Mouse (Mus musculus): ENCODE measurements around the gene Ssmem1. TPM values are rescaled to one million over a fixed set of nuclear protein-coding genes. Genes with fewer than 3 reads are reported as not detected.

Gene Ssmem1
- polyA plus RNA-seq, 1 experiment: 0.09 TPM

- H3K27ac ChIP-seq (ENCODE audit: insufficient read depth, low read depth, low read length): no peak overlapping the region
- no peaks in the 10 kb centered on the region for H3K4me1 ChIP-seq (ENCODE audit: control insufficient read depth, insufficient read depth, low read length)
Measured at GRCm38 (mm10) chr6:30547656-30548306, 38.1 kb downstream of the Ssmem1 start.

DNA sequence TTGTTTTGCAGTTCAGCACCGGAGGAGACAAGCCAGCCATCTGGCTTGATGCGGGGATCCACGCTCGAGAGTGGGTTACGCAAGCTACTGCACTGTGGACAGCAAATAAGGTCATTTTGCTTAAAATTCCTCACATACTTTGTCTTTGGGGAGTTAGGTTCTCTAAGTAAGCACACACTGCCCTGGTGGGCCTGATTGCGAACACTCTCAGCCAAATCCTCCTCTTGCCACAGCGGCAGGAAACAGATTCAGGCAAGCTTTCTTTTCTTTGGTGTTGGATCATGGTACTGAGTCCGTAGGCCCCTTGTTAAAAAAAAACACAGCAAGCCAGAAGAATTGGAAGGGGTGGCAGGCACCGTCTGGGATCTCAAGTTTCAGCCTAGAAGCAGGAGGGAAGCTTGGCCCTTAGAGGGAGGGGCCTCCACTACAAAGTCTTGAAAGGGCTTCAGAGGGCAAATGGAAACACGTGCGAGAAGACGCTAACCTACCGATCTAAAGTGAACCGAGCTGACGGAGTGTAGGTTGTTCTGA lies 39.6 kb downstream of the Ssmem1 start:
- Histone ChIP-seq H3K27ac (ENCODE audit: insufficient read depth, low read depth, low read length) (no peak overlapping the region), H3K4me1 (ENCODE audit: control insufficient read depth, insufficient read depth, low read length) (no peaks in the 10 kb centered on the region)

More at GRCm38 (mm10) chr6:30547656-30548306, 38.1 kb downstream of the Ssmem1 start:
- Histone ChIP-seq H3K27me3 (replicated peaks; ENCODE audit: control insufficient read depth, insufficient read depth, low read length) (no peaks in the 10 kb centered on the region; the same call in 1 of the 2 replicates), H3K4me3 (ENCODE audit: insufficient read depth, low read depth, low read length) (no peak overlapping the region), H3K36me3 (ENCODE audit: control insufficient read depth, insufficient read depth, low read length) (no peaks in the 10 kb centered on the region)
- TF ChIP-seq POLR2A (IDR thresholded peaks at IDR 0.05; ENCODE audit: low read depth, low read length) (no peak), CTCF (conservative IDR thresholded peaks at IDR 0.05; ENCODE audit: insufficient read depth, insufficient read length, low read depth, low read length) (no peak)
- WGBS: 52% methylated on average over 9 of the region's 9 CpGs
- DNase-seq: peak; percentile 37

GRCm38 (mm10) chr6:30550496-30551192 lies 41.0 kb downstream of the Ssmem1 start:
- WGBS: 81% methylated on average over 7 of the region's 7 CpGs
- no peak overlapping the region for H3K27ac ChIP-seq (ENCODE audit: insufficient read depth, low read depth, low read length)
- DNase-seq: no peak
- H3K4me1 ChIP-seq (ENCODE audit: control insufficient read depth, insufficient read depth, low read length): no peaks in the 10 kb centered on the region
- TF ChIP-seq CTCF (conservative IDR thresholded peaks at IDR 0.05; ENCODE audit: insufficient read depth, insufficient read length, low read depth, low read length) (no peak), POLR2A (IDR thresholded peaks at IDR 0.05; ENCODE audit: low read depth, low read length) (no peak)
- H3K27me3 ChIP-seq (replicated peaks; ENCODE audit: control insufficient read depth, insufficient read depth, low read length): no peaks in the 10 kb centered on the region; the same call in 1 of the 2 replicates
- no peak overlapping the region for H3K4me3 ChIP-seq (ENCODE audit: insufficient read depth, low read depth, low read length)
- no peaks in the 10 kb centered on the region for H3K36me3 ChIP-seq (ENCODE audit: control insufficient read depth, insufficient read depth, low read length)

More for the DNA sequence above, 39.6 kb downstream of the Ssmem1 start:
- WGBS: 50% methylated on average over 15 of the region's 15 CpGs
- H3K36me3 ChIP-seq (ENCODE audit: control insufficient read depth, insufficient read depth, low read length): no peaks in the 10 kb centered on the region
- no peaks in the 10 kb centered on the region; the same call in 1 of the 2 replicates for H3K27me3 ChIP-seq (replicated peaks; ENCODE audit: control insufficient read depth, insufficient read depth, low read length)
- no peak overlapping the region for H3K4me3 ChIP-seq (ENCODE audit: insufficient read depth, low read depth, low read length)
- no peak for TF ChIP-seq CTCF (conservative IDR thresholded peaks at IDR 0.05; ENCODE audit: insufficient read depth, insufficient read length, low read depth, low read length)
- DNase-seq: no peak

GRCm38 (mm10) chr6:30551193-30551515 lies 41.5 kb downstream of the Ssmem1 start:
- H3K27me3 ChIP-seq (replicated peaks; ENCODE audit: control insufficient read depth, insufficient read depth, low read length): no peaks in the 10 kb centered on the region; the same call in 1 of the 2 replicates
- TF ChIP-seq POLR2A (IDR thresholded peaks at IDR 0.05; ENCODE audit: low read depth, low read length) (no peak), CTCF (conservative IDR thresholded peaks at IDR 0.05; ENCODE audit: insufficient read depth, insufficient read length, low read depth, low read length) (no peak)
- no peaks in the 10 kb centered on the region for H3K4me1 ChIP-seq (ENCODE audit: control insufficient read depth, insufficient read depth, low read length)
- DNase-seq: no peak
- H3K27ac ChIP-seq (ENCODE audit: insufficient read depth, low read depth, low read length): no peak overlapping the region
- no peak overlapping the region for H3K4me3 ChIP-seq (ENCODE audit: insufficient read depth, low read depth, low read length)
- no peaks in the 10 kb centered on the region for H3K36me3 ChIP-seq (ENCODE audit: control insufficient read depth, insufficient read depth, low read length)

GRCm38 (mm10) chr6:30551644-30552580 lies 42.3 kb downstream of the Ssmem1 start:
- WGBS: 29% methylated on average over 23 of the region's 23 CpGs
- no peaks in the 10 kb centered on the region; the same call in 1 of the 2 replicates for H3K27me3 ChIP-seq (replicated peaks; ENCODE audit: control insufficient read depth, insufficient read depth, low read length)
- H3K36me3 ChIP-seq (ENCODE audit: control insufficient read depth, insufficient read depth, low read length): no peaks in the 10 kb centered on the region
- TF ChIP-seq CTCF (conservative IDR thresholded peaks at IDR 0.05; ENCODE audit: insufficient read depth, insufficient read length, low read depth, low read length): no peak
- no peak for TF ChIP-seq POLR2A (IDR thresholded peaks at IDR 0.05; ENCODE audit: low read depth, low read length)
- H3K4me3 ChIP-seq (ENCODE audit: insufficient read depth, low read depth, low read length): no peak overlapping the region
- no peak overlapping the region for H3K27ac ChIP-seq (ENCODE audit: insufficient read depth, low read depth, low read length)
- H3K4me1 ChIP-seq (ENCODE audit: control insufficient read depth, insufficient read depth, low read length): no peaks in the 10 kb centered on the region
- no peak for DNase-seq

DNA sequence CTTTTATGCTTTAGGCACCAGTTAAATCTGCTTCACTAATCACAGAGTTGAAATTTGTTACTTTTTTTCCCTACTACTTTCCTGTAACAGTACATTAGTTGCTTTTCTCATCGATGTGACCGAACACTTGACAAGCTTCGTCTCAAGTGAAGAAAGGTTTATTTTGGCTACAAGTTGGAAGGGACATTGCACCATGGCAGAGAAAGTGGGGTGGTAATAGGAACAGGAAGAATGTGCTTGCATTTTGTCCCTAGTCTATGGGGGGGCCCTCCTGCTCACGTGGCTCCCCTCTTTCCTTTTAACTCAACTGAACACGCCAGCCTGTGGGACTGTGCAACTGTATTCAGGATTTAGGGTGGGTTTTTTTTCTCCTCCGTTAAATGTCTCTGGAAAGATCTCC lies 43.0 kb downstream of the Ssmem1 start:
- no peak for DNase-seq
- no peaks in the 10 kb centered on the region for H3K4me1 ChIP-seq (ENCODE audit: control insufficient read depth, insufficient read depth, low read length)
- 27% methylated on average over 6 of the region's 6 CpGs for WGBS
- no peaks in the 10 kb centered on the region for H3K27me3 ChIP-seq (replicated peaks; ENCODE audit: control insufficient read depth, insufficient read depth, low read length)
- no peak overlapping the region for H3K27ac ChIP-seq (ENCODE audit: insufficient read depth, low read depth, low read length)
- TF ChIP-seq CTCF (conservative IDR thresholded peaks at IDR 0.05; ENCODE audit: insufficient read depth, insufficient read length, low read depth, low read length) (no peak), POLR2A (IDR thresholded peaks at IDR 0.05; ENCODE audit: low read depth, low read length) (no peak)
- no peaks in the 10 kb centered on the region for H3K36me3 ChIP-seq (ENCODE audit: control insufficient read depth, insufficient read depth, low read length)
- no peak overlapping the region for H3K4me3 ChIP-seq (ENCODE audit: insufficient read depth, low read depth, low read length)

All from kidney, adult 2 months (tissue).